Comparison of ENCODE assay signal across 18 mouse cellular contexts in the genomic region with DNA sequence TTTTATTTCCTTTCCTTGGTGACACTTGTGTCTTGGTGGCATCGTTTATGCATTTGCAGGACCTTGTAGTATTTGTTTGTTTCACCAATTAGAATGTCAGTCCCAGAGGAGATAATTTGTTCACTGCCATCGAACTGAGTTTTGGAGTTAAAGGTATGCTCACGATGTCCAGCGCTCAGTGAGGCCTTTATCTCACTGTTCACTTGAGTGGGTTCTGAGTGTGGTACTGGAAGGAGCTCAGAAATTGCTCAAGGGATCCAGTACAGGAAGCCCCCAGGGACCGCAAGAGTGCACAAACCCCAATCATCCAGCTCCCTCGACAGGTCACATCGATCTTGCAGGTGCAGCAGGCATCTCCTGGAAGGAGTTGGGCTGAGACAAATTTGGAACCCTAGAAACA. TPM values are rescaled to one million over a fixed set of nuclear protein-coding genes. Genes with fewer than 3 reads are reported as not detected.
DNase-seq lines count a peak whose midpoint lies in the region; ATAC-seq and TF ChIP-seq lines count a peak whose summit lies in the region.
"Had no signal": no experiment of that assay in that cellular context is flagged by ENCODE, and none has a peak within 500 bp of the region (broad histone marks: within the 10 kb centered on the region; RNA-seq: fewer than 3 reads in every experiment).

No protein-coding gene starts in this region.

- peaks cover 13% of the 10 kb centered on the region for H3K4me1 ChIP-seq in hindbrain, embryonic 14.5 days (replicated peaks; ENCODE audit: control insufficient read depth, insufficient read depth, low read length)
- H3K4me1 ChIP-seq in hindbrain, embryonic 16.5 days (ENCODE audit: control insufficient read depth, insufficient read depth, low read depth, low read length) = peaks cover 14% of the 10 kb centered on the region
- peaks cover 17% of the 10 kb centered on the region for H3K4me1 ChIP-seq in midbrain, embryonic 14.5 days (ENCODE audit: control insufficient read depth, insufficient read depth, low read length)
- no peaks in the 10 kb centered on the region for H3K4me1 ChIP-seq in midbrain, postnatal 0 days (ENCODE audit: insufficient read depth, low read length)

- peak overlapping the region; percentile 72; the same call in 1 of the 2 replicates for H3K4me2 ChIP-seq in hindbrain, embryonic 14.5 days (replicated peaks)
- no peak overlapping the region for H3K4me2 ChIP-seq in hindbrain, embryonic 16.5 days (ENCODE audit: low read length)
- H3K4me2 ChIP-seq in midbrain, embryonic 14.5 days (ENCODE audit: low read length) = peak overlapping the region; percentile 60; the same call in 1 of the 2 replicates
- H3K4me2 ChIP-seq in midbrain, postnatal 0 days (ENCODE audit: low read depth, low read length, poor library complexity, severe bottlenecking) = no peak overlapping the region

- H3K27ac ChIP-seq in hindbrain, embryonic 14.5 days = no peak overlapping the region
- H3K27ac ChIP-seq in hindbrain, embryonic 16.5 days (ENCODE audit: low read depth, low read length) = no peak overlapping the region
- no peak overlapping the region for H3K27ac ChIP-seq in midbrain, embryonic 14.5 days (replicated peaks; ENCODE audit: low read depth, low read length)
- no peak overlapping the region for H3K27ac ChIP-seq in midbrain, postnatal 0 days (ENCODE audit: low read depth, low read length)
- H3K27ac ChIP-seq: heart, adult 2 months; intestine, embryonic 15.5 days; kidney, postnatal 0 days; liver, embryonic 15.5 days; neural tube, embryonic 12.5 days; stomach, embryonic 15.5 days had no signal

- no peak overlapping the region for H3K9ac ChIP-seq in hindbrain, embryonic 14.5 days
- no peak overlapping the region for H3K9ac ChIP-seq in hindbrain, embryonic 16.5 days (ENCODE audit: low read depth, low read length)
- H3K9ac ChIP-seq in midbrain, embryonic 14.5 days (replicated peaks; ENCODE audit: low read length) = no peak overlapping the region
- H3K9ac ChIP-seq in midbrain, postnatal 0 days (replicated peaks; ENCODE audit: low read length, poor library complexity, severe bottlenecking) = no peak overlapping the region
- H3K9ac ChIP-seq: heart, embryonic 12.5 days; intestine, embryonic 15.5 days; liver, embryonic 15.5 days; lung, embryonic 14.5 days; stomach, embryonic 15.5 days had no signal

- H3K36me3 ChIP-seq in hindbrain, embryonic 14.5 days (replicated peaks; ENCODE audit: control insufficient read depth, insufficient read depth) = no peaks in the 10 kb centered on the region
- H3K36me3 ChIP-seq in hindbrain, embryonic 16.5 days (ENCODE audit: control insufficient read depth, insufficient read depth, low read length) = no peaks in the 10 kb centered on the region
- H3K36me3 ChIP-seq in midbrain, embryonic 14.5 days (ENCODE audit: control insufficient read depth, insufficient read depth, low read length) = no peaks in the 10 kb centered on the region
- no peaks in the 10 kb centered on the region for H3K36me3 ChIP-seq in midbrain, postnatal 0 days (ENCODE audit: insufficient read depth, low read length)
- H3K36me3 ChIP-seq: heart, embryonic 12.5 days; hindbrain, embryonic 13.5 days; intestine, embryonic 15.5 days; liver, embryonic 15.5 days; neural tube, embryonic 12.5 days; stomach, embryonic 15.5 days had no signal

- 88% methylated on average over 7 of the region's 7 CpGs for WGBS in hindbrain, embryonic 14.5 days
- 87% methylated on average over 7 of the region's 7 CpGs for WGBS in hindbrain, embryonic 16.5 days
- WGBS in midbrain, embryonic 14.5 days = 85% methylated on average over 7 of the region's 7 CpGs
- WGBS in midbrain, postnatal 0 days = 81% methylated on average over 7 of the region's 7 CpGs

- TF ChIP-seq CTCF in midbrain, postnatal 0 days (IDR thresholded peaks at IDR 0.05) = no peak

- H3K27me3 ChIP-seq in hindbrain, embryonic 14.5 days (ENCODE audit: control insufficient read depth, insufficient read depth, low read length) = peaks cover 9% of the 10 kb centered on the region; the same call in 1 of the 2 replicates
- peaks cover 3% of the 10 kb centered on the region for H3K27me3 ChIP-seq in hindbrain, embryonic 16.5 days (replicated peaks; ENCODE audit: control insufficient read depth, insufficient read depth, low read length)
- no peaks in the 10 kb centered on the region; the same call in 1 of the 2 replicates for H3K27me3 ChIP-seq in midbrain, embryonic 14.5 days (ENCODE audit: control insufficient read depth, insufficient read depth, low read length)
- H3K27me3 ChIP-seq in midbrain, postnatal 0 days (ENCODE audit: insufficient read depth, low read length) = no peaks in the 10 kb centered on the region

- DNase-seq in cerebellum, adult 9-10 months = peak; percentile 57
- no peak for DNase-seq in cerebellum, adult 8-10 months
- no peak for DNase-seq in hindbrain, embryonic 14.5 days (ENCODE audit: low spot score)
- no peak for DNase-seq in midbrain, embryonic 14.5 days
- no peak for DNase-seq in midbrain, postnatal 0 days (ENCODE audit: low spot score)
- no peak for DNase-seq in kidney, adult 9 months

- H3K9me3 ChIP-seq in hindbrain, embryonic 14.5 days (ENCODE audit: control insufficient read depth, low read length) = no peaks in the 10 kb centered on the region
- no peaks in the 10 kb centered on the region for H3K9me3 ChIP-seq in hindbrain, embryonic 16.5 days (ENCODE audit: control insufficient read depth, low read length)
- no peaks in the 10 kb centered on the region for H3K9me3 ChIP-seq in midbrain, embryonic 14.5 days (ENCODE audit: control insufficient read depth, low read length)
- no peaks in the 10 kb centered on the region for H3K9me3 ChIP-seq in midbrain, postnatal 0 days (ENCODE audit: low read length)
- H3K9me3 ChIP-seq: heart, embryonic 12.5 days; hindbrain, embryonic 13.5 days; intestine, embryonic 15.5 days; liver, embryonic 15.5 days; neural tube, embryonic 12.5 days; stomach, embryonic 15.5 days had no signal

- no peak for ATAC-seq in hindbrain, embryonic 14.5 days (ENCODE audit: low FRiP score)
- no peak for ATAC-seq in hindbrain, embryonic 16.5 days
- ATAC-seq in midbrain, embryonic 14.5 days (ENCODE audit: low FRiP score, low TSS enrichment) = no peak
- no peak for ATAC-seq in midbrain, postnatal 0 days (ENCODE audit: low FRiP score)
- ATAC-seq: forebrain, embryonic 16.5 days; intestine, embryonic 15.5 days; Patski had no signal

- no peak overlapping the region for H3K4me3 ChIP-seq in hindbrain, embryonic 14.5 days (replicated peaks; ENCODE audit: low read length)
- no peak overlapping the region for H3K4me3 ChIP-seq in hindbrain, embryonic 16.5 days (ENCODE audit: low read length)
- no peak overlapping the region for H3K4me3 ChIP-seq in midbrain, embryonic 14.5 days (replicated peaks; ENCODE audit: low read depth, low read length)
- no peak overlapping the region for H3K4me3 ChIP-seq in midbrain, postnatal 0 days (ENCODE audit: low read depth, low read length)

RNA-seq across cellular contexts. Expression of a gene that starts 3.4 kb away (rescaled TPM):
- 67.1 and 72.0 TPM in 2 replicates for polyA plus RNA-seq in hindbrain, embryonic 14.5 days (2014; fragmentation: Nextera tagmentation; extraction: Ambion mirVana)
- polyA plus RNA-seq in hindbrain, embryonic 16.5 days (2015; fragmentation: Nextera tagmentation; extraction: Ambion mirVana) = 50.9 and 53.0 TPM in 2 replicates
- 77.2 and 92.7 TPM in 2 replicates for polyA plus RNA-seq in midbrain, embryonic 14.5 days (2014; fragmentation: Nextera tagmentation; extraction: Ambion mirVana)
- total RNA-seq in midbrain, postnatal 0 days (2014; rRNA removed) = 394 and 593 TPM in 2 replicates
- polyA plus RNA-seq in midbrain, postnatal 0 days (2015; fragmentation: Nextera tagmentation; extraction: Ambion mirVana) = 55.5 and 55.9 TPM in 2 replicates

RNA-seq across cellular contexts. Expression of a gene that starts 58.5 kb away (rescaled TPM):
- polyA plus RNA-seq in hindbrain, embryonic 14.5 days (2014; fragmentation: Nextera tagmentation; extraction: Ambion mirVana) = 0.76 and 1.1 TPM in 2 replicates
- polyA plus RNA-seq in hindbrain, embryonic 16.5 days (2015; fragmentation: Nextera tagmentation; extraction: Ambion mirVana) = 0.97 and 0.98 TPM in 2 replicates
- polyA plus RNA-seq in midbrain, embryonic 14.5 days (2014; fragmentation: Nextera tagmentation; extraction: Ambion mirVana) = 1.0 and 1.1 TPM in 2 replicates
- total RNA-seq in midbrain, postnatal 0 days (2014; rRNA removed) = 0.47 and 0.60 TPM in 2 replicates
- 0.36 and 0.39 TPM in 2 replicates for polyA plus RNA-seq in midbrain, postnatal 0 days (2015; fragmentation: Nextera tagmentation; extraction: Ambion mirVana)

RNA-seq across cellular contexts. Expression of a gene that starts 58.8 kb away (rescaled TPM):
- 10.5 and 10.7 TPM in 2 replicates for polyA plus RNA-seq in hindbrain, embryonic 14.5 days (2014; fragmentation: Nextera tagmentation; extraction: Ambion mirVana)
- 9.8 and 14.6 TPM in 2 replicates for polyA plus RNA-seq in hindbrain, embryonic 16.5 days (2015; fragmentation: Nextera tagmentation; extraction: Ambion mirVana)
- polyA plus RNA-seq in midbrain, embryonic 14.5 days (2014; fragmentation: Nextera tagmentation; extraction: Ambion mirVana) = 7.9 and 15.5 TPM in 2 replicates
- total RNA-seq in midbrain, postnatal 0 days (2014; rRNA removed) = 3.9 and 20.4 TPM in 2 replicates
- 3.8 and 4.3 TPM in 2 replicates for polyA plus RNA-seq in midbrain, postnatal 0 days (2015; fragmentation: Nextera tagmentation; extraction: Ambion mirVana)

Comparison
In these comparisons a context has a peak if more than half of its experiments do, and no peak if none do; other contexts are left out.
1. H3K4me2 ChIP-seq: peak in hindbrain, embryonic 14.5 days (single experiment) and midbrain, embryonic 14.5 days (single experiment); none in hindbrain, embryonic 16.5 days (single experiment) and midbrain, postnatal 0 days (single experiment).